Mouse (Mus musculus): ENCODE results near the gene Arpc5l. TPM values are rescaled to one million over a fixed set of nuclear protein-coding genes. Genes with fewer than 3 reads are reported as not detected.

Arpc5l gene
- polyA plus RNA-seq (2014; fragmentation: Illumina TruSeq; extraction: RNeasy Lipid Tissue Mini Kit (QIAGEN cat#74804); ENCODE audit: low read depth, low replicate concordance), result 96.9 TPM

GRCm38 (mm10) chr2:39004880-39005435 lies at the start of gene Arpc5l:
Gene Arpc5l, plus strand, starts transcription at chr2:39005348.

GRCm38 (mm10) chr2:38997386-38998374 lies 7.5 kb upstream of the Arpc5l start, which contains the start of gene Wdr38:
Gene Wdr38, plus strand, starts transcription at chr2:38997476.

GRCm38 (mm10) chr2:39005574-39006079 lies 479 bp downstream of the Arpc5l start, which contains the start of gene Rpl35:
Gene Rpl35, minus strand, starts transcription at chr2:39005624.

Other genes starting within 250 kb of the Arpc5l start
- 5.2 TPM for gene Nr6a1, start 77.7 kb upstream of the Arpc5l start, polyA plus RNA-seq (2014; fragmentation: Illumina TruSeq; extraction: RNeasy Lipid Tissue Mini Kit (QIAGEN cat#74804); ENCODE audit: low read depth, low replicate concordance)
- gene Olfml2a, start 73.4 kb upstream of the Arpc5l start, polyA plus RNA-seq (2014; fragmentation: Illumina TruSeq; extraction: RNeasy Lipid Tissue Mini Kit (QIAGEN cat#74804); ENCODE audit: low read depth, low replicate concordance), result 3.4 TPM
- gene Wdr38, start 7.9 kb upstream of the Arpc5l start, polyA plus RNA-seq (2014; fragmentation: Illumina TruSeq; extraction: RNeasy Lipid Tissue Mini Kit (QIAGEN cat#74804); ENCODE audit: low read depth, low replicate concordance), result 2.7 TPM
- gene Rpl35, start 276 bp downstream of the Arpc5l start, polyA plus RNA-seq (2014; fragmentation: Illumina TruSeq; extraction: RNeasy Lipid Tissue Mini Kit (QIAGEN cat#74804); ENCODE audit: low read depth, low replicate concordance), result 480 TPM
- gene Golga1, start 60.2 kb downstream of the Arpc5l start, polyA plus RNA-seq (2014; fragmentation: Illumina TruSeq; extraction: RNeasy Lipid Tissue Mini Kit (QIAGEN cat#74804); ENCODE audit: low read depth, low replicate concordance), result 26.6 TPM
- gene Scai, start 185.4 kb downstream of the Arpc5l start, polyA plus RNA-seq (2014; fragmentation: Illumina TruSeq; extraction: RNeasy Lipid Tissue Mini Kit (QIAGEN cat#74804); ENCODE audit: low read depth, low replicate concordance), result 6.4 TPM
- 52.5 TPM for gene Ppp6c, start 221.1 kb downstream of the Arpc5l start, polyA plus RNA-seq (2014; fragmentation: Illumina TruSeq; extraction: RNeasy Lipid Tissue Mini Kit (QIAGEN cat#74804); ENCODE audit: low read depth, low replicate concordance)

All from adipose tissue, adult 10 weeks (tissue).